Mouse (Mus musculus) ES-Bruce4 (cell line): Measurements from ENCODE around the gene Snta1. TPM values are rescaled to one million over a fixed set of nuclear protein-coding genes. Genes with fewer than 3 reads are reported as not detected.

Source experiments
- H3K27ac ChIP-seq: 2 replicates; pipeline ENCODE4 v1.5.1; 2012; ENCODE audit warnings: low read length, inconsistent platforms; ENCODE audit not compliant: insufficient read depth
- H3K27me3 ChIP-seq: 2 replicates; pipeline ENCODE4 v1.6.1; 2012; ENCODE audit warnings: mild to moderate bottlenecking, low read length, inconsistent platforms; ENCODE audit not compliant: control insufficient read depth, poor library complexity, insufficient read depth, severe bottlenecking
- H3K36me3 ChIP-seq: 2 replicates; pipeline ENCODE4 v1.6.1; 2012; ENCODE audit warnings: inconsistent platforms, mild to moderate bottlenecking, low read length, moderate library complexity; ENCODE audit not compliant: control insufficient read depth, poor library complexity, insufficient read depth, severe bottlenecking
- H3K4me1 ChIP-seq: one replicate; pipeline ENCODE4 v1.8.1; 2011; ENCODE audit warnings: low read length; ENCODE audit not compliant: control insufficient read depth, insufficient read depth
- H3K4me3 ChIP-seq: 2 replicates; pipeline ENCODE4 v1.5.1; 2011; ENCODE audit warnings: low read depth, mild to moderate bottlenecking, low read length
- H3K9ac ChIP-seq: 2 replicates; pipeline ENCODE4 v1.6.1; 2012; ENCODE audit warnings: low read depth, mild to moderate bottlenecking, inconsistent platforms; ENCODE audit not compliant: poor library complexity, severe bottlenecking
- H3K9me3 ChIP-seq: replicated peaks from 2 replicates; pipeline ENCODE4 v1.6.1; 2012; ENCODE audit warnings: mild to moderate bottlenecking, low read length, inconsistent platforms; ENCODE audit not compliant: control insufficient read depth, poor library complexity, insufficient read depth, severe bottlenecking
- CTCF ChIP-seq: IDR thresholded peaks from one replicate; pipeline ENCODE4 v1.8.1; 2011; ENCODE audit warnings: low read depth, low read length
- EP300 ChIP-seq: IDR thresholded peaks from 2 replicates; pipeline ENCODE4 v1.6.1; 2011; ENCODE audit warnings: low read depth, low read length; ENCODE audit not compliant: insufficient read depth
- POLR2A ChIP-seq: IDR thresholded peaks from one replicate; pipeline ENCODE4 v1.8.1; 2011; ENCODE audit warnings: low read length; ENCODE audit not compliant: insufficient read depth
- polyA plus RNA-seq: library from polyadenylated mRNA; stranded (reverse); fragments of >200 nt; gene quantifications from 2 replicates; pipeline ENCODE4 v1.2.4, GENCODE M21; 2011; ENCODE audit warnings: low read depth; ENCODE audit not compliant: missing spikeins, insufficient read depth, insufficient read length

Snta1 gene
- polyA plus RNA-seq, 1 experiment = 11.7 TPM

DNA sequence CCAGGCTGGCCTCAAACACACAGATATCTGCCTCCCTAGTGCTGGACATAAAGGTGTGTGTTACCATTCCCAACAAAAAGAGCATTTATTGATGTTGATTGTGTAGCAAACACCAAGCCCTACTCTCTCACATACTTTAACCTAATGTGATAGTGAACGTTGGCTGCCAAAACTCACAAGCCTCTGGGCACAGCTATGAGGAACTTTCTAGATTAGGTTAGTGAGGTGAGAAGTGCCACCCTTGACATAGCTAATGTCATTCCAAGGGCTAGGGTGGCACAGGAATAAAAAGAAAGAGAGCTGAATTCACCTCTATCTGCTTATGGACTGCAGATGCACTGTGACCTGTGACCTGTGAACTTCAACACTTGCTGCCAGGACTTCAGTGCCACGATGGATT is 11.4 kb downstream of the Snta1 start:
- Histone ChIP-seq H3K4me3 (no peak overlapping the region), H3K27ac (no peak overlapping the region), H3K27me3 (no peaks in the 10 kb centered on the region), H3K9me3 (no peaks in the 10 kb centered on the region), H3K9ac (no peak overlapping the region), H3K4me1 (no peaks in the 10 kb centered on the region), H3K36me3 (no peaks in the 10 kb centered on the region; the same call in 1 of the 2 replicates)
- TF ChIP-seq POLR2A = no peak
- no peak for TF ChIP-seq EP300
- no peak for TF ChIP-seq CTCF

- Histone ChIP-seq H3K27ac (no peak overlapping the region), H3K27me3 (no peaks in the 10 kb centered on the region), H3K4me3 (no peak overlapping the region), H3K9me3 (no peaks in the 10 kb centered on the region), H3K9ac (no peak overlapping the region), H3K4me1 (no peaks in the 10 kb centered on the region), H3K36me3 (no peaks in the 10 kb centered on the region)
- TF ChIP-seq POLR2A (no peak), EP300 (no peak), CTCF (no peak)
Observed at GRCm38 (mm10) chr2:154394602-154395001, 13.3 kb downstream of the Snta1 start.

DNA sequence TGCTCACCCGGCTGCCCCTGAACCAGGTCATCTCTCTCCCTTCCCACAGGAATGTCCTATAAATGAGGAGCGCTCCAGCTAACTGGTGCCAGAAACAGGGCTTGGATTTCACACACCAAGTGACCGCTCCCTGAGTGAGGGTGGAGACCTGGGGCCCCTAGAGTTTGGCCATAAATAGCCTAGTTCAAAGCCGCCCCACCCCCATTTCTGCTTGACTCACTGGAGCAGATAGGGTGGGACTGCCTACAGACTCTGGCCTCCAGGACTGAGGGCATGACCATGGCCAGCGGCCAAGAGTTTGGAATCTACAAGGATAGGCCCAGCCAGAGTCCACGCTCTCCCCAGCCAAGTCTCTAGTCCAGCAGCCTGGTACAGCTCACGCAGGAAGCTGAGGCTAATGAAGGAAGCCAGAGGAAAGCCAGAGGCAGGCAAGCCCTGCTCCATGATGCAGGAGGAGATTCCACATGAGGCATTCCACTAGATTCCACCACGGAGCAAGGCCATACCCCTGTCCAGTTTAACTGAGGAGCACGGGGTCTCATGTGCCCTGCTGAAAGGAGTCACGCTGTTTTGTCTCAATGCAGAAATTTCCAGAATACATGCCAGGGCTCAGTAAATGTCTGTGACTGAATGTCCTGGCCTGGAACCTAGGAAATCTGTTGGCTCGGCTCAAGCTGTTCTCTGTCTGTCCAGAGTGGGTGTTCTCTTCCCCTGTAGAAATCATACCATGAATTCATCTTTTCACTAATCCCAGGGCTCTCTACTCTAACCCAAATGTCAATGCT is 17.5 kb downstream of the Snta1 start:
- Histone ChIP-seq H3K27me3 (no peaks in the 10 kb centered on the region), H3K9ac (no peak overlapping the region), H3K27ac (no peak overlapping the region), H3K4me1 (no peaks in the 10 kb centered on the region), H3K36me3 (no peaks in the 10 kb centered on the region), H3K9me3 (no peaks in the 10 kb centered on the region), H3K4me3 (no peak overlapping the region)
- TF ChIP-seq POLR2A (no peak), EP300 (no peak), CTCF (no peak)

DNA sequence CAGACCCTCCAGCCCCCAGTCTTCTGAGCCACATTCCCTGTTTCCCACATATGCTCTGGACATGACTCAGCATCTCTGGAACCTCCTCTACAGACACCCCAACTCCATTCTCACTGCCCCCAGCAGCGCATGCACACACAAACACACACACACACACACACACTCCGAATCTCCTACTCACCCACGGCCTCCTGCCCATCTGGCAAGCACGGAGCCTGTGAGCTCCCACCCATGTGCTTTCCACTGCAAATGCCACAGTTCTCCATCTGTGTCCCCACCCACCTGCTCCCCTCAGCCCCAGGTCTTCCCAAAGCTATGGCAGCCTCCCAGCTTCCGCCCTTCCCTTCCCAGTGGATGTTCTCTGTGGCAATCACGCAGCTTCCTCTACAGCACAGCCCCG is 28.8 kb downstream of the Snta1 start:
- Histone ChIP-seq H3K27ac (no peak overlapping the region), H3K36me3 (no peaks in the 10 kb centered on the region), H3K4me3 (no peak overlapping the region), H3K9me3 (no peaks in the 10 kb centered on the region), H3K9ac (no peak overlapping the region), H3K4me1 (no peaks in the 10 kb centered on the region), H3K27me3 (no peaks in the 10 kb centered on the region)
- TF ChIP-seq POLR2A (no peak), CTCF (no peak), EP300 (no peak)

- no peaks in the 10 kb centered on the region for H3K9me3 ChIP-seq
- no peak overlapping the region for H3K27ac ChIP-seq
- no peaks in the 10 kb centered on the region for H3K27me3 ChIP-seq
- TF ChIP-seq CTCF (no peak), POLR2A (no peak), EP300 (no peak)
- H3K4me1 ChIP-seq = no peaks in the 10 kb centered on the region
- no peak overlapping the region for H3K9ac ChIP-seq
- H3K4me3 ChIP-seq = no peak overlapping the region
- no peaks in the 10 kb centered on the region; the same call in 1 of the 2 replicates for H3K36me3 ChIP-seq
Observed at GRCm38 (mm10) chr2:154374807-154375601, 32.9 kb downstream of the Snta1 start.
